Mouse (Mus musculus): Measurements from ENCODE around the gene Gnao1.

Gene Gnao1

DNA sequence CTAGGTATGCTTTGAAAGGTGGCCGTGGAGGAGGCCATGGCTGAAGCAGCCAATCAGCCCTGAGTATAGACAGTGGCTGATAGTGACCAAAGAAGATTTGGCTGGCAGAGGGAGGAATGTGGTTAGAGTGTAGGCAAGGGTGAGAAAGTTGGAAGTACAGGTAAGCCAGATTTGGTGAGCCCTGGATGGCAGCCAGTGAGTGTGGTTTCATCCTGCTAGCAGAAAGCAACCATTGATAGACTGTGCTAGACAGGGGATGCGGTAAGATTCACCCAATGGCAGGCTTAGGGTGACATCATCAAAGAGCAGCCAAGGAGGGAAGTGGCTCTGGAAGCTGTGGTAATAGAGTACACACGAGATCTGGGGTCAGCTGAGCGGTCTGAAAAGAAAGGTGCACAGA, 88.8 kb downstream of the Gnao1 start:
- DNase-seq = no peak

DNA sequence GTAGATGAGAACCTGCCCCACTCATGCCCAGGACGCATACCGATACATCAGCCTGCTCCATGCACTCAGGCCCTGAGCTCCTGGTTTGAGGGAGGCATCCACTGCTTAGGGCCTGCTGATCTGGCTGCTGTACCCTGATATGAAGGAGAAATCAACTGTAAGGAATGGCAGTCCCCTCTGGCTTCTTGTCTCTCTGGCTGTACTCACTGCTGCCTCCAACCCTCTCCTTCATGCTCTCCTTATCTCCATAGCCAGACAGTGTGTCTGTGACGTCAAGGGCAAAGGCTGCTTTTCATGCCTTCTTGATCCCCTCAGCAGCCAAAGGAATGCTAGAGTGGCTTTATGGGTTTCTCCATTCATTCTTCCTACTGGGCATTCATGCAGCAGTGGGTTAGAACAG, 92.3 kb downstream of the Gnao1 start:
- DNase-seq = no peak

DNA sequence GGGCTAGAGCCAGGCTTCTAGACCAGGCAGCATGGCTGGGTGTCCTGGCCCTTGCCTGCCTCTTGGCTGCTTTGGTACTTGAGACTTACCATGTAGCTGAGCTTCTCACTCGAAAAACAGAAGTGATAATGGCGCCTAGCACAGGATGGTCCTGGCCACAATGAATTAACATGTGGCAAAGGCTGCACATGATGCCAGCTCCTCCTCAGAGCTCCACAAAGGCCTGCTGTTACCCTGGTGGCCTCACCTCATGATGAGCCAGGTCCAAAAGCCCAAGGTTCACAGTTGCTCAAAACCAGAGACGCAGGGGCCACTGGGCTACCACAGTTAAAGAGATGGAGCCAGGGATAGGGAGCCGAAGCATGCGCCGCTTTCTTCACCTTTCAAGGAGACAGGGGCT, 97.2 kb downstream of the Gnao1 start:
- no peak for DNase-seq

DNA sequence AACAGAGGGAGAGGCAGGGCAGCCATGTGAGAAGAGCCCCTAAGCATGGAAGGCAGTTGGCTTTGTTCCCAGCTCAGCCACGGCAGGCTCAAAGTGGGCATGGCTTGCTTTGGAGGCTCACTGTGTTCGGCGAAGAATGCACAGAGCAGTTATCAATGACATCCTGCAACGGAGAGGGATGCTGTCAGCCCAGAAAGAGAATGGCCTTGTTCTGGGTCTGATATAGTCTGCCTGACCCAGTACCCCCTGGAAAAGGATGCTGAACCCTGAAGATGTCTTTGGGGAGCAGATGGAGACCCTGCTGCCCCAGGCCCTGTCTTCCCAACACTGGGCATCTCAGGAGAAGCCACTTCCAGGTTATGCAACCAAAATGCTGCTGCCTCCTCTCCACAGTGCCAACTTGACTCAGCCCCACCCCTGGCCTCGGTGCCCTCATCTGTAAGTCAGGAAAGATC, 98.2 kb downstream of the Gnao1 start:
- no peak for DNase-seq

DNA sequence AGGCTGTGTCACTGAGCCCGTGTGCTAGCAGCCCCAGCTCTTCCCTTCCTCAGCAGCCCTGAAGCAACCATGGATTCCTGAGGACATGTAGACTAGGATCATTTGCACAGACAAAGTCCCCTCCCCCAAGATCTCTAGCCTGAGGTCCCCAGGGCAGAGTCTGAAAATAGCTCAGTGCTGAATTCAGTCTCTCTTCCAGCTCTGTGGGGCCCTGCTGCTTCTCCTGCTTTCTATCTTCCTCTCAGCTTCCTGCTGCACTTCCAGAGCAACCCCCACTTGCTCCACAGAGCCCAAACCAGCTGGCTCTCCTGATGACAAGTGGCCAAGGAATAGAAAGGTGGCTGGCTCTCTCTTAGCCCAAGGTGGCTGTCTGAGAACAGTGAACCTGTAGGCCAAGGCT, 98.8 kb downstream of the Gnao1 start:
- DNase-seq = no peak

DNA sequence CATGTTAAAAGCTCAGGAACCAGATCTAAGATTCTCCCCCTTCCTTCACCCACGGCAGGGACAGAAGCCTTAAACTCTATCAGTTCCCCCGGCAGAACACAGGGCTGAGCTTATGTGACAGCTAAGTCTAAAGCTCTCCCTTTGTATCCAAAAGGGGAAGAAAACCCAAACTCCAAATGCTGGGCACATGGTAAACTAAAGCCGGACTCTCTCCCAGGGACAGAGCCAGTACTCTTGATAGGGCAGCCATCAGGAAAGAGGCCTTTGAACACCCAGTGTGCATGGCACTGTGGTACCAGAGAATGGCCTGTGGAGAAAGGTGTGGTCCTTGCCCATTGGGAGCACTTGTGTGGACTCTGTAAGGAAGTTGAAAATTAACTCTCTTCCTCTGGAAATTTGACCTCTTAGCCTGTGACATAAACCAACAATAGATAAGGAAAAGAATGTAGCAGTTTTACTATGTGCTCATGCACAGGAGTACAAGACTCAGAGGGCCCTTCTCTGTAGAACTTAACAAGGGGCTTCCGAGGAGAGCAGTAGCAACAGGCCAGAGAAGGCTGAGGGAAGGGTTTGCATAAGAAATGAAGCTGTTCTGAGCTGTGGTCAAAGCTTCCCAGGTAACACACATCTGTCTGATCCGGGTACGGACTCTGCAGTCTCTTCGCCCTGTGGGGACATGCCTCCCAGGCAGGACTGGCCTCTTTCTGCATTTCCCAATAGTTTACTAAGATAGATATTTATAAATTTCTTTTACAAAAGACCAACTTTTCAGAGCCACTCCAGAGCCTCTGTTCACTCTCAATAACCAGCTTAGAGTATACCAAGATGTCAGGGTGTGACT, 102.2 kb downstream of the Gnao1 start:
- peak; percentile 13 for DNase-seq

DNA sequence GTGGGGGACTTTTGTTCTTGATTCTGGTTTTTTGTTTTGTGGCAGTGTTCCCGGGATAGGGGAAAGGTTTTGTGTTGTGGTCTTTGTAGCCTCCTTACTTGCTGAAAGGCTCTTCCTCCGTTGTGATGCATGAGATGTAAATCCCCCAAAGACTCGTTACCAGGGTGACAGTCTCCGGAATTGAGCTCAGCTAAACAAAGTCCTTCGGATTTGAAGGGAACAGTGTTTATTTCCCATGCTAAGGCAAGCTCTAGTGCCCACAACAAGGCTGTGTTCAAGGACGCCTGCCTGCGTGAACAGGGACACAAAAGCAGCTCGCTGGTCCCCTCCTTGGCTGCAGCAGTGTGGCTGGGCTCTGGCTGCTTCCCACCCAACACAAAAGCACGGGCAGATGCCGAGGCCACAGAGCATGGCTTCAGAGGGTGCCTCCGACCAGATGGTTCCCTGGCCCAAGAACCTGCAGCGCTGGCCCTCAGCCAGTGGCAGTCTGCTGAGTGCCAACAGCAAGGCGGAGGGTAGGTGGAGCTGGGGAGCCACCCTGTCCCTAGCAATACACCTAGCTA, 108.2 kb downstream of the Gnao1 start:
- DNase-seq = no peak

DNA sequence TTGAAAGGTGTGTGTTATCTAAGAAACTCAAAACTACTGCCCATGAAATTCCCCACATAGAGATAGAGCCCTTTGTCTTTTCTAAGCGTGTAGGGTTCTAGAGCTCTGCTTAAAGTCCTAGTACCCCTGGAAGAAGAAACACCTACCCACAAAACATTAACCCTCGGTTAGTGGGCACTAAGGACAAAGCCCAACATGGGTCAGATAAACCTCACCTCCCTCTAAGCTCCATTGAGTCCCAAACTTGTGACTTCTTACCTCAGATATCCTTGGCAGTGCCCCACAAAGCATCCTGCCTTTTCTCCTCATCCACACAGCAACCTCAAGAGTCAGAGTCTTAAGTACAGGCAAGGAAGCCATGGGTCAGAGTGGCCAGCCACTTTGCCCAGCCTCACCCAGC, 108.8 kb downstream of the Gnao1 start:
- no peak for DNase-seq

DNA sequence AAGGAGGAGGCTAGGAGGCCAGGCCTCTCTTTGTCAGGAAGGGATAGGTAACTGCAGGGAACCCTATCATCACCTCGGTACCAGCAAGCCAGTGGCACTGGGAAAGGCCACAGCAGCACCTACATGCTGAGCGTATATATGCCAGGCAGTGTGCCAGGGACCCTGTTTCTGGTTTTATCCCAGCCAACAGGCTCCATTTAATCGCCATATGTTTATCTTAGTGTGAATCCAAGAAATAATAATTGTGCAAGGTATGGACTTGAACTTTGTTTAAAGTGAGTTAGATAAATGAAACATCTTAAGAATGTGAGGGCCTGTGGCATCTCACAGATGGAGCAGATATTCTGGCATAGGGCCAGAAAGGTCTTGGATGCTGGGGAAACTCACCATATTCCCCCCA, 109.7 kb downstream of the Gnao1 start:
- DNase-seq = no peak

DNA sequence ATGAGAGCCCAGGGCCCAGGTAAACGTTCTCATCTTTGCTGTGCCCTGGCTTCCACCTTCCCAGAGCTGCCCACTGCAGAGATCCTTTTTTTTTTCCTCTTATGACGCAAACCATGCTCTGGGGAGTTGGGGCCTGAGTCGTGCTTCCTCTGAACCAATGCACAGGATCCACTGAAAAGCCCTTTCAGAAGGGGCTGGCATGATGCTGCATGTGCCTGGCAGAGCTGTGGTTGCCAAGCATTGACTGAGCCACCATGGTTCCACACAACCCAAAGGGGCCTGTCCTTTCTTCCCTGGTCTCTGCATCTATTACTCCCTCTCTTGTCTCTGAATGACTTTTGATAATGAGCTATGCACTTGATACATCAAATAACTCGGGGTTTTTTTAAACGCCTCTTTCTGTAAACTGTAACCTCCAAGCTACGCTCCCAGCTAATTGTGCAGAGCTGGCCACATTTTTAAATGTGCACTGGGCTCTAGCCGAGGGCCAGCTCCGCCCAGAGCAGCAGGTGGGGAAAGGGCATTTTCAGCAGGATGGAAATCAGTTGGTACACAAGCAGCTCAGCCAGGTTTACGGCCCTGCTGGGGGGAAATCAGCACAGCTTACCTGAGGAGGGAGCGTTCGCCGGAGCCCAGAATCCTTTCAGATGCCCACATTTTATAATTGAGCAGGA, 110.3 kb downstream of the Gnao1 start:
- no peak for DNase-seq

DNA sequence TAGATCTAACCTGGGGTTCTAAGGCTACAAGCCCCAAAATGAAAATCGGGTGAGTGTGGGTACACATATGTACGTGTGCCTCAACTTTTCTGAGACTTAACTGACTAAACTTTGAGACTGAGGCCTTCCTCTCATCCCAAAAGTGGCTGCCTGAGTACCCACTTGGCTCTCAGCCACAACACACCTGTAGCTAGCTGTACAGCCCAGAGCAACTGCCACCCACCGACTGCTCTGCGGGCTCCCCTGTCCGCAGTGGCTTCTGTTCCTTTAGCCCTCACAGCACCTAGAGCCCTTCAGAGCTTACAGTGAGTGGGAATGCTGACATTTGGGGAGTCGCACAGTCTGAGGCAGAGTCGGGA, 110.8 kb downstream of the Gnao1 start:
- no peak for DNase-seq

DNA sequence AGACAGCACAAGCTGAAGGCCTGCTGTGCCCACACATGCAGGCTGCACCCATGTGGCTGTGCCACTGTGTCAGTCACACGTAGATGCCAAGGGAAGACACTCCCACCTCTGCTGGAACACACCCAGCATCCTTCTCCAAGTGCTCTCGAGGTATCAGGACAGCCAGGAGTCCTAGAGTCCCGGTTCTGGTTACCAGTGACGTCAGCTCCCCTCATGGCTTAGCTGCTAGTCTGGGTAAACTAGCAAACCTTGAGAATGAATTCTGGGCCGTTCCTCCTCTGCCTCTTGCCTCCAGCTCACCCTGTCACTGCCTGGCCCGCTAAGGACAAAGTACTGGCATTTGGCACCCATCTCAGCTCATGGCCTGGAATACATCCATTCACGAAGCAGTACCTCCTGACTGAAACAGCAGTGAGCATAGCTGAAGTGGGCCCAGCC, 114.2 kb downstream of the Gnao1 start:
- no peak for DNase-seq

DNA sequence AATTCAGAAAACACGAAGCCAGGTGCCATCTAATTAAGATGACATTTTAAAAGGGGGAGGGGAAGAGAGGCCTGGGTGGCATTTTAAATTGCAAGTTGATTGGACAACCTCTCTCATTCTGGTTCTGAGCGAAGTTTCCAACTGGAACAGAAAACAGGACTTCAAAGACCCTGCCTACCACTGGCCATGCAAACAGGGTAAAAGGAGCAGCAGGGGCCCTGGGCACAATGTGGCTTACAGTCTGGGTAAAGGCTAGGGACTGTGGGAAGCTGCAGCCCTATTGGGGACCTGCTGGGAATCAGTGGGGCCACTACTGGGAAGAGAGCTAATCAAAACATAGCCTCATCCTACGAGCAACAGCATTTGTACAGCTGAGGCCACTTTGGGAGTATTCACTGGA, 115.7 kb downstream of the Gnao1 start:
- DNase-seq = no peak

DNA sequence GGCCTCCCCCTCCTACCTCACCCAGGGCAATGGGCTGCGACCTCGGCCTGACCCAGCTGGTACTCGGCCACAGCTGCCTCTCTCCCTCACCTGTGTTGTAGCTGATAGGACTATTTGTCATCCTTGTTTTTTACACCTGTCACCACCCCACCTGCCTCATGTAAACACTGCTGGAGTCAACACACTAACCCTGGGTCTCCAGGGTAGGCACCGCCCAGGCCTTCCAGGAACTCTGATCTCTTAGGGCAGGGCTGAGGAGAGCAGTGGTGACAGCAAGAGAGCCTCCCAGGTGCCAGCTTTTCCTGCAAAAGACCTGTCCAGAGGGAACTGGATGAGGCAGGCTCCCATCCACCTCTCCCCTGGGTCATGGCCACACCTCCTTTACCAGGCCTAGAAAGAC, 119.5 kb downstream of the Gnao1 start:
- DNase-seq = no peak

DNA sequence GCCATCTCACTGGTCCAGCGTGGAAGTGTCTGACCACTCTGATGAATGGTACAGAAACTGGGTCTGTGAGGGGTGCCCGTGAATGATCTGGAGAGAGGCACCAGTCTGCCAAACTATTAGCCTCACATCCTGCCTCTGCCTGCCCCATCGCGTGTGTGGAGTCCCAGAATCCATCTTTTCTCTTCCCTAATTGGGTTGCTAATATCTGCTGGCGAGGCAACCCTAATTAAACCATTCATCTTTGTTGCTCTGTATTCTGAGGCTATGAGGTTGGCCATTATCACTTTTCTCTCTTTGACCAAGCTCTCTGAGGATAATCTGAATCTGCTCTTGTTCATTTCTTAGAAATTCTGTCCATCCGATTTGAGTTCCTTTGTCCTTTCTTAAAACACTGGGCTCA, 121.6 kb downstream of the Gnao1 start:
- no peak for DNase-seq

DNA sequence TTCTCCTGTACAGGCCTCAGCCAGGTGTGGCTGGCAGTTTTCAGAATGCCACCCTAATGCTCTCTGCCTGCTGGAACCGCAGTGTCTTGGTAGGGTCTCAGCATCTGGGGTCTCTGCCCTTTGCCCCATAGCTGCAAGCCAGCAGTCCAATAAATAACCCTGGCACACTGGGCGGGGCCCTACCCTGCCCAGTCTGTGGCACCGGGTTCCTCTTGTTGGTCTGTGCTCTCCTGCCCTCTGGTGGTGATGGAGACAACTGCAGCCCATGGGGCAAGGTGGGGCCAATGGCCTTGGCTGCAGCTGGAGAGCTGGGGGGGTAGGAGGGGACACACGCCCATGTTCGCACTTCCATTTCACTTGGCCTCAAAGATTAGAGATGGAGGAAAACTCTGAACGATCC, 123.1 kb downstream of the Gnao1 start:
- DNase-seq = peak; percentile 66

DNA sequence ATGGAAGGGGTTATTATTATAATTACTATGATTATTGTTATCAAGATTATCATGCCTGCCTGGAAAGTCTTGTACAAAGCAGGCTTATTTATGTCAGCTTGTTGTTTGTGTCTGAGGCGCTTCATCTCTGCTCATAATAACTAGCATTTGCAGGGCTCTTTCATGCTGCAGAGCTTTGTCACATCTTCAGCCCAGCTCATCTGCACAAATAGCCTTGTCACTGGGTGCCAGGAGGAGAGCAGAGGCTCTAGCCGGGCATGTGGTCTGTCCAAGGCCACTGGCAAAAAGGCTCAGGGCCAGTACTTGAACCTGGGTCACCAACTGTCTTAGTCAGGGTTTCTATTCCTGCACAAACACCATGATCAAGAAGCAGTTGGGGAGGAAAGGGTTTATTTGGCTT, 123.5 kb downstream of the Gnao1 start:
- DNase-seq = no peak

DNA sequence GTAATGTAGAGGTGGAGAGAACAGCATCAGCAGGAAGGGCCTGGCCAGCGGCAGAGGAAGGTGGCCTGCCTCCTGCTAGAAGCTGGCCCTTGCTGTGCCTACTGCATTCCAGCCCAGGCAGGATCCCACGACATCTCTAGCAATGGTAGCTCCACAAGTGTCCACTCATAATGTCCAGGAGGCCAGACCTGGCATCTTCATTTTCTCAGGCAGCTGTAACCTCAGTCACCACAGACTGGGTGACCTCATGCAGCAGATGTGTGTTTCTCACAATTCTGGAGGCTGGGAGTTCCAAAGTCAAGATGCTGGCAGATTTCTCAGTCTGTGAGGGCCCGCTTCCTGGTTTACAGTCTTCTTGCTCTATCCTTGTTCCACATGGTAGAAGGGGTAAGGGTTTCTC, 128.4 kb downstream of the Gnao1 start:
- no peak for DNase-seq

DNA sequence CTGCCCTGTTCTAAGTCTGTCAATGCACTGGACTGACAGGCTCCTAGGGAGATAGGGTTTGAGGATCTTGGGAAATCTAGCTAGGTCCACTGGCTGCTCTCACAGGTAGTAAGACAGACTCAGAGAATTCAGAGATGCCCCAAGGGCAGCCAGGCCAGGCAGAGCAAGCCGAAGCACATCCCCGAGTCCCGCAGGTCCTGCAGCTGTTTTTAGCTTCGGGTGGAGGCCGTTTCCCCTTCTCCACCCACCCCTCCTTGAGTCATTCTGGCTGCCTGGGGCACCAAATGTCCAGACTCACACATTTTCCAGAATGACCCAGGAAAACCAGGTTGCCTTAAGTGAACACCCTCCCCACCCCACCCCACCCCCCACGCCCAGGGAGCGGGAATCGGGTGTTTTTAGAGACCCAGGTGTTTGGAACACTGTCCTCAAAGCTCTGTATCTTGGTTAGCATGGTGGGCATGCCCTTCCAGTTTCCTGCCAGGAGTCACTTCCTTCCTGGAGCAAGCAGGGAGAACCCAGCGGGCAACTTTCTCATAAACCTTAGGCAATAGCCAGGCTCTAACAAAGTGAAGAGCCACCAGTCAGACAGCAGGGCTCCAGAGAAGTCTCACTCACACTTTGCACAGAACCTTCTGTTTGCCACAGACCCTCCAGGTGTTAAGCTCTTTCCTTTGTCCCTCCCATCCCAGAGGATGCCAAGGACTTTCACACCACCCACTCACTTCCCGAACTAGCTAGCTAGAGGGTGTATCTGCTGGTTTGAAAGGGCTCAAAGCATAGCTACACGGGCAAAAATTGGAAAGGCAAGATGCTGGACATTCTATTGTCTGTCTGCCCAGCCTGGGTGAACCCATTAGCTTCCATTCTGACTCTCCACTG, 131.0 kb downstream of the Gnao1 start:
- no peak for DNase-seq

DNA sequence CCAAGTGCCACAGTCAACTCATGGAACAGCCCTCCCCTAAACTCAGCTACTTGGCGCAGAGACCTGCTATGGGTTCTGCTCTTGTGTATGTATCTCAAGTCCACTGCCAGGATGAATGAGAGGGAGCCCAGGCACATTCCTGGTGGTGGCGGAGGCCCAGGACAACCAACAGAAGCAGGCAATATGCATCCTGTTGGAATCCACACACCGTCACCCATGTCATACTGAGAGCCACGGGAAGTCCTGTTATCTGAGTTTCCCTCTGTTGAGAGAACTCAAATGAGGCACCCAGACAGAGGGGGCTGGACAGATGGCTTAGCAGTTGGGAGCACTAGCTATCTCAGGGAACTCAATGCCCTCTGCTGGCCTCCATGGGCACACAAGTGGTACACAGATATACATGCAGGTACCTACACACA, 131.9 kb downstream of the Gnao1 start:
- DNase-seq = no peak

DNA sequence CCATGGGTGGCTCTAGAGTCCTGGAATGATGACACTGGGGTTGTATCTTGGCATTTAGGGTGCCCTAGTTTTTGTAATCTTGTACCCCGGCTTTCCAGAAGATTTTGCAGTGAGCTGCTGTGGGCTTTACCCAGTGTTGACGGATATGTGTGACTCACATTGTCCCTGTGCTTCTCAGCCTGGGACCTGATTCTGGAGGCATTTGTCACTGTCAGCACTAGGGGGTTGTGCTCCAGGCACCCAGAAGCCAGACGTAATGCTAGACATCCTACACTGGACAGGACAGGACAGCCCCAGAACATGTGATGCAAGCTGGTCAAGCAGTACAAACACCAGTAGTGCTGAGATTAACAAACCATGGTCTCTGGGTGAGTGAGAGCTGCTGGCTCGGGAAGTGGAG, 136.0 kb downstream of the Gnao1 start:
- DNase-seq = no peak

DNA sequence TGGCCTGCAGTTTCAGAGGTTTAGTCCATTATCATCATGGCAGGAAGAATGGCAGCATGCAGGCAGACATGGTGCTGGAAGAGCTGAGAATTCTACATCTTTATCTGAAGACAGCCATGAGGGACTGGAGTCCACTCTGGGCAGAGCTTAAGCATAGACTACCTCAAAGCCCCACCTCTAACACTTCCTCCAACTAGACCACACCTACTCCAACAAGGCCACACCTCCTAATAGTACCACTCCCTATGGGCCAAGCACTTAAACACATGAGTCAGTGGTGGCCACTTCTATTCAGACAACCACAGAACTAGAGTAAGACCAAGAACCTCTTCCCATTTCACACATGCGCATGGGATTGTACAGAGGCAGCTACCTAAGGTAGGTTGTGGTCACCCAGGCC, 136.6 kb downstream of the Gnao1 start:
- no peak for DNase-seq

DNA sequence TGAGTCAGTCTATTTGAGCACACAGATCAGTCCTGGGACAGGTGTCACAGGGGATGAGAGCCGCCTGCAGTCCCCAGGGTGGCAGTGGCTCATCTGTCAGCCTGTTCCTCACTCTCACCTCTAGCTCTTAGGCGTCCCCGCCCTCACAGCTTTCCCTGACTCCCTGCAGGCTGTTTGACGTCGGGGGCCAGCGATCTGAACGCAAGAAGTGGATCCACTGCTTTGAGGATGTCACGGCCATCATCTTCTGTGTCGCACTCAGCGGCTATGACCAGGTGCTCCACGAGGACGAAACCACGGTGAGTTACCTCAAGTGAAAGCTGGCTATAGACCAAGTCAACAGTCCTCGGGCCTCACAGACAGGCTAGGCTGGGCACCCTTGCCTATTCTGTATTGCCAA, 140.4 kb downstream of the Gnao1 start:
- no peak for DNase-seq

All from kidney, adult 9 months (tissue).